Mouse (Mus musculus) heart, embryonic 15.5 days (tissue): ENCODE data around the gene Trim63. TPM values are rescaled to one million over a fixed set of nuclear protein-coding genes. Genes with fewer than 3 reads are reported as not detected.
A peak's percentile ranks its signal among the peaks of the same experiment; 100 is the strongest.
"Not testable (repeated sequence)": the region's sequence is repeated elsewhere in the genome, so short reads cannot be mapped to it uniquely, and the experiment has no call there.

Experiments used
- ATAC-seq: fragments of 200-750 bp; cut with Nextera tagmentation; replicated peaks from 2 replicates; pipeline ENCODE4 v1.8.0; 2017; ENCODE audit warnings: low read depth, moderate TSS enrichment; ENCODE audit not compliant: insufficient number of reproducible peaks, insufficient read depth, low FRiP score
- H3K27ac ChIP-seq: fragments of 300-500 bp; sonication (generic); 2 replicates; pipeline ENCODE4 v1.5.1; 2015; ENCODE audit warnings: mild to moderate bottlenecking, inconsistent platforms
- H3K27me3 ChIP-seq: fragments of 300-500 bp; sonication (generic); 2 replicates; pipeline ENCODE4 v1.6.1; 2015; ENCODE audit warnings: inconsistent platforms
- H3K36me3 ChIP-seq: fragments of 300-500 bp; sonication (generic); 2 replicates; pipeline ENCODE4 v1.6.1; 2015; ENCODE audit warnings: mild to moderate bottlenecking, inconsistent platforms
- H3K4me1 ChIP-seq: fragments of 300-500 bp; sonication (generic); replicated peaks from 2 replicates; pipeline ENCODE4 v1.6.1; 2015; ENCODE audit warnings: inconsistent platforms
- H3K4me2 ChIP-seq: fragments of 300-500 bp; sonication (generic); 2 replicates; pipeline ENCODE4 v1.6.1; 2015; ENCODE audit warnings: inconsistent platforms, mild to moderate bottlenecking, moderate library complexity
- H3K4me3 ChIP-seq: fragments of 300-500 bp; sonication (generic); 2 replicates; pipeline ENCODE4 v1.5.1; 2015; ENCODE audit warnings: mild to moderate bottlenecking, inconsistent platforms
- H3K9ac ChIP-seq: fragments of 300-500 bp; sonication (generic); 2 replicates; pipeline ENCODE4 v1.6.1; 2015; ENCODE audit warnings: mild to moderate bottlenecking, inconsistent platforms
- H3K9me3 ChIP-seq: fragments of 300-500 bp; sonication (generic); replicated peaks from 2 replicates; pipeline ENCODE4 v1.6.1; 2016; ENCODE audit warnings: inconsistent platforms
- WGBS: fragments of 180-500 bp; shearing (Covaris S2); methylation state at CpG from one replicate; pipeline ENCODE4 v1.1.7; 2015; ENCODE audit warnings: mixed read lengths; 5-methylcytosine and 5-hydroxymethylcytosine counted together
- polyA plus RNA-seq: library from polyadenylated mRNA; unstranded; fragments of >200 nt; fragmentation: Nextera tagmentation; extraction: Ambion mirVana; gene quantifications from 2 replicates; pipeline ENCODE4 v1.2.1, GENCODE M21; 2015

Gene Trim63
- polyA plus RNA-seq, 1 experiment from 2014 or later = 156 TPM

GRCm38 (mm10) chr4:134287575-134288025, 27.3 kb upstream of the Trim63 start, which contains the start of gene Pdik1l:
Gene Pdik1l, minus strand, starts transcription at chr4:134287895.
- peak within 1 kb of the TSS; percentile 98 for H3K9ac ChIP-seq
- peak within 1 kb of the TSS; percentile 100 for H3K27ac ChIP-seq
- peak; percentile 69 for ATAC-seq
- H3K9me3 ChIP-seq = no peaks in the 10 kb centered on the region
- H3K36me3 ChIP-seq = peaks cover 18% of the 10 kb centered on the region; the same call in 1 of the 2 replicates
- 0 out of 2 replicates have a peak, but pooled peaks cover under 1% of the 10 kb centered on the region for H3K27me3 ChIP-seq
- H3K4me2 ChIP-seq = peak within 1 kb of the TSS; percentile 83
- H3K4me1 ChIP-seq = peaks cover 43% of the 10 kb centered on the region
- under 1% methylated on average over 43 of the region's 43 CpGs for WGBS
- peak within 1 kb of the TSS; percentile 97 for H3K4me3 ChIP-seq

DNA sequence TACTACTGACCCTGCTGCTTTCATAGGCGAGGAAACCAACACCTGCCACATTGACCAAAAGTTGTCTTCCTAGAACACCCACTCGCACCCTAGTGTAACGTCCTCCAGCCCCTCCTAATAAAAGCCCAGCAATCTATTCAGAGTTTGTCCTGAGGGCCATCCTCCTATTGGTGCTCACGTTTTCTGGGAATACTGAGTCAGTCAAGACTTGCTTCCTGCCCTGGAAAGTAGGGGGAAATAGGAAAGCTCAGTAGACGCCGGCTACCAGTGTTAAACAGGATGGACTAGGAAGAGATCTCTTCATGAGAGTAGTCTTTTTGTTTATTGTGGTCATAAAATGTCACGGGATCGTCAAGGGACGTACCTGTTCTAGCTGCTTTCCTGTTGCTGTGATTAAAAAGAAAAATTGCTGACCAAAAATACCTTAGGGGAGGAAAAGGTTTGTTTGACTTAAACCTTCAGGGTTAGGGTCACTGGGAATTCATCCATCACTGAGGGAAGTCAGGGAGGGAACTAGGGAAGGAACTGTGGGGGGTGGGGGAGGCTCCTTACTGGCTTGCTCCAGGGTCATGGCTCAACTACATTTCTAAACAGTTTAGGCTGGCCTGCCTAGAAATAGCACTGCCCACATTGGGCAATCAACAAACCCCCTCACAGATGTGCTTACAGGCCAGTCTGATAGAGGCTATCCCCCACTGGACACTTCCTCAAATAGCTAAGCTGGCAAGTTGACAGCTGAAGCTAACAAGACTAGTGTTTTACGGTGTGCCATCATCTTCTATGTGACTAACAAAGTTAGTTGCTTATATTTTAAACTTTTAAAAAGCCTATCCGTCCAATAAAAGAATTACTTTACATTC, 26.3 kb upstream of the Trim63 start:
- WGBS = 38% methylated on average over 11 of the region's 11 CpGs
- Histone ChIP-seq H3K4me2 (peak overlapping the region; percentile 83), H3K27ac (peak overlapping the region; percentile 100), H3K9ac (peak overlapping the region; percentile 98), H3K9me3 (no peaks in the 10 kb centered on the region), H3K4me1 (peaks cover 51% of the 10 kb centered on the region), H3K4me3 (peak overlapping the region; percentile 97), H3K36me3 (peaks cover 8% of the 10 kb centered on the region; the same call in 1 of the 2 replicates), H3K27me3 (0 out of 2 replicates have a peak, but pooled peaks cover 5% of the 10 kb centered on the region)
- no peak for ATAC-seq

GRCm38 (mm10) chr4:134292067-134292466, 22.9 kb upstream of the Trim63 start:
- Histone ChIP-seq H3K4me1 (peaks cover 46% of the 10 kb centered on the region), H3K9me3 (no peaks in the 10 kb centered on the region), H3K36me3 (no peaks in the 10 kb centered on the region), H3K27ac (peak overlapping the region; percentile 93), H3K4me2 (no peak overlapping the region; the same call in 1 of the 2 replicates), H3K27me3 (0 out of 2 replicates have a peak, but pooled peaks cover 5% of the 10 kb centered on the region), H3K9ac (no peak overlapping the region), H3K4me3 (no peak overlapping the region)
- no peak for ATAC-seq
- WGBS = 24% methylated on average over 7 of the region's 7 CpGs

DNA sequence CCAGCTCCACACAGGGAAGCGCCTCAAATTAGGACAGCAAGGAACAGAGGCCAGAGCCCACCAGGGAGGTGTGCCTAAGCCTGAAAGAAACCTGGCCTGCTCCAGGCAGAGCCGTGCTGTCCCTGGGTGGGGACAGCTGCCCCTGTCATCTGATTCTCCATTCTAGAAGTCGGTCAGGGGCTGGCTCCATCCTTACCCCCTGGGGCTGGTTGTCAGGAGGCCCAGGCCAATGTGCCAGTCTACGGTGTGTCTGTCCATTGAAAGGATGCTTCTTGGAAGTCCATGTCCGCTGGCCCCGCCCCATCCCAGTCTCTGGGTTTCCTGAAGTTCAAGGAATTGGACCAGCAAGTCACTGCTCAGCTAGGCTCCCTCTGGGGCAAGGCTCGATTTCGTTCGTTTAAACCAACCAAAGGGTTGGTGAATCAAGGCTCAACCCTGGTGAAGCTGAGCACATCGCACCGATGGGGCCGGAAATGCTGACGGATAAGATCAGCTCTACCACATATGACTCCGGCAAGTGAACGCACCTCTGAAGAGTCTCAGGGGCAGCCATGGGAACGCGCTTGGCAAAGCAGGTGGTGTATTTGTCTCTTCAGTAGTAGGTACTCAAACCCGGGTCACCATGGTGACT, 21.7 kb upstream of the Trim63 start:
- Histone ChIP-seq H3K27ac (peak overlapping the region; percentile 93), H3K4me1 (peaks cover 46% of the 10 kb centered on the region), H3K9ac (peak overlapping the region; percentile 37), H3K36me3 (no peaks in the 10 kb centered on the region), H3K4me2 (peak overlapping the region; percentile 54), H3K9me3 (no peaks in the 10 kb centered on the region), H3K27me3 (0 out of 2 replicates have a peak, but pooled peaks cover 5% of the 10 kb centered on the region), H3K4me3 (peak overlapping the region; percentile 33)
- no peak for ATAC-seq
- WGBS = 33% methylated on average over 18 of the region's 18 CpGs

GRCm38 (mm10) chr4:134293692-134294163, 21.2 kb upstream of the Trim63 start:
- 0 out of 2 replicates have a peak, but pooled peaks cover 5% of the 10 kb centered on the region for H3K27me3 ChIP-seq
- ATAC-seq = peak; percentile 93
- H3K9me3 ChIP-seq = no peaks in the 10 kb centered on the region
- peak overlapping the region; percentile 33 for H3K4me3 ChIP-seq
- no peaks in the 10 kb centered on the region for H3K36me3 ChIP-seq
- 27% methylated on average over 9 of the region's 9 CpGs for WGBS
- peak overlapping the region; percentile 93 for H3K27ac ChIP-seq
- peak overlapping the region; percentile 54 for H3K4me2 ChIP-seq
- peaks cover 40% of the 10 kb centered on the region for H3K4me1 ChIP-seq
- H3K9ac ChIP-seq = no peak overlapping the region

GRCm38 (mm10) chr4:134296096-134296495, 18.8 kb upstream of the Trim63 start:
- H3K4me2 ChIP-seq, H3K9me3 ChIP-seq, ATAC-seq, H3K27ac ChIP-seq, H3K27me3 ChIP-seq, H3K9ac ChIP-seq, H3K36me3 ChIP-seq, H3K4me3 ChIP-seq: not testable (repeated sequence)
- peaks cover 53% of the 10 kb centered on the region for H3K4me1 ChIP-seq
- 84% methylated on average over 4 of the region's 4 CpGs for WGBS

- ATAC-seq = no peak
- Histone ChIP-seq H3K4me2 (no peak overlapping the region), H3K36me3 (no peaks in the 10 kb centered on the region), H3K27me3 (0 out of 2 replicates have a peak, but pooled peaks cover 5% of the 10 kb centered on the region), H3K4me1 (peaks cover 55% of the 10 kb centered on the region), H3K9ac (no peak overlapping the region), H3K27ac (no peak overlapping the region), H3K9me3 (no peaks in the 10 kb centered on the region), H3K4me3 (no peak overlapping the region)
- 90% methylated on average over 4 of the region's 4 CpGs for WGBS
Observed at GRCm38 (mm10) chr4:134296523-134296922, 18.4 kb upstream of the Trim63 start.

DNA sequence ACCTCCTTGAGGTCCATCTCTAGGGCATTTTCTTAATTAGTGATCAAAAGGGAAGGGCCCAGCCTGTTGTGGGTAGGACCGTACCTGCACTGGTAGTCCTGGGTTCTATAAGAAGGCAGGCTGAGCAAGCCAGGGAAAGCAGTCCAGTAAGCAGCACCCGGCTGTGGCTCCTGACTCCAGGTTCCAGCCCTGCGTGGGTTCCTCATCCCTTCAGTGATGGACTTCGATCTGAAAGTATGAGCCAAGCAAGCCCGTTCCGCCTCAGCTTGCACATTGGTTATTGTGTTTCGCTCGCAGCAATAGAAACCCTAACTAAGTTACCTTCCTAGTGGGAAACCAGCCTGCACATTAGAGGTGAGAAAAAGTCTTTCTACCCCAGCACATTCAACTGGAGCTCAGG, 17.6 kb upstream of the Trim63 start:
- Histone ChIP-seq H3K4me2 (no peak overlapping the region), H3K9me3 (no peaks in the 10 kb centered on the region), H3K4me3 (no peak overlapping the region), H3K27ac (no peak overlapping the region), H3K36me3 (no peaks in the 10 kb centered on the region), H3K4me1 (peaks cover 56% of the 10 kb centered on the region), H3K27me3 (0 out of 2 replicates have a peak, but pooled peaks cover 5% of the 10 kb centered on the region), H3K9ac (no peak overlapping the region)
- WGBS = 93% methylated on average over 8 of the region's 8 CpGs
- no peak for ATAC-seq

GRCm38 (mm10) chr4:134298626-134299497, 16.1 kb upstream of the Trim63 start:
- H3K4me3 ChIP-seq = no peak overlapping the region; the same call in 1 of the 2 replicates
- peaks cover 47% of the 10 kb centered on the region for H3K4me1 ChIP-seq

DNA sequence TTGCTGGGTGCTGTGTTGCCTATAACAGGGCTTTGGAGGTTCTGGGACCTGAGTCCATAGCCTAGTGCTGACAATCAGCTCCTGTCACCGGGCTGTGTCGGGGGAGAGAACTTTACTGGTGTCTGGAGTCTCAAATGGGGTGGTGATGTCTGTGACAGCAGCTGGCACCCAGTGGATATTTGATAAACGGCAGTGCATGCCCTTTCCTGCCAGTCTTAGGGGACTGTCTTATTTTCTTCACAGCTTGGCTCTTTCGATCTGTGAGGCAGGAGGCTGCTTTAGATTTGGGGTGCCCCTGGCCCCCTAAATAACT, 15.5 kb upstream of the Trim63 start:
- Histone ChIP-seq H3K27ac (peak overlapping the region; percentile 92), H3K4me2 (peak overlapping the region; percentile 42), H3K9ac (no peak overlapping the region), H3K9me3 (no peaks in the 10 kb centered on the region), H3K4me1 (peaks cover 41% of the 10 kb centered on the region), H3K4me3 (no peak overlapping the region; the same call in 1 of the 2 replicates), H3K27me3 (no peaks in the 10 kb centered on the region), H3K36me3 (no peaks in the 10 kb centered on the region)
- 19% methylated on average over 4 of the region's 4 CpGs for WGBS
- ATAC-seq = peak; percentile 71

More at GRCm38 (mm10) chr4:134298626-134299497, 16.1 kb upstream of the Trim63 start:
- no peak overlapping the region for H3K9ac ChIP-seq
- no peaks in the 10 kb centered on the region for H3K36me3 ChIP-seq
- no peaks in the 10 kb centered on the region for H3K9me3 ChIP-seq
- peak overlapping the region; percentile 42 for H3K4me2 ChIP-seq
- 0 out of 2 replicates have a peak, but pooled peaks have one; percentile 5 for ATAC-seq
- 63% methylated on average over 19 of the region's 19 CpGs for WGBS
- H3K27me3 ChIP-seq = no peaks in the 10 kb centered on the region
- peak overlapping the region; percentile 92 for H3K27ac ChIP-seq
